Mouse (Mus musculus) liver, postnatal 0 days (tissue): ENCODE measurements at regions not wholly inside any gene's neighbourhood (a gene's known extent, or its start where the extent isn't known, plus 50 kb on each side); places are given as distances from the start of the nearest gene placed in this dataset.

ENCODE experiments used
- CTCF ChIP-seq: sonication (generic); IDR thresholded peaks from 2 replicates; pipeline ENCODE4 v1.5.1; 2016; ENCODE audit warnings: antibody characterized with exemption, low read depth
- EP300 ChIP-seq: IDR thresholded peaks from 2 replicates; pipeline ENCODE4 v1.6.1; 2016; ENCODE audit warnings: antibody characterized with exemption, low read depth, mild to moderate bottlenecking

GRCm38 (mm10) chr13:70217429-70218133, 415.4 kb downstream of the Med10 start:
- TF ChIP-seq CTCF = no peak
- TF ChIP-seq EP300 = no peak
